Mouse (Mus musculus): ENCODE measurements at regions not wholly inside any gene's neighbourhood (a gene's known extent, or its start where the extent isn't known, plus 50 kb on each side); places are given as distances from the start of the nearest gene placed in this dataset.
"Not testable (repeated sequence)": the region's sequence is repeated elsewhere in the genome, so short reads cannot be mapped to it uniquely, and the experiment has no call there.

DNA sequence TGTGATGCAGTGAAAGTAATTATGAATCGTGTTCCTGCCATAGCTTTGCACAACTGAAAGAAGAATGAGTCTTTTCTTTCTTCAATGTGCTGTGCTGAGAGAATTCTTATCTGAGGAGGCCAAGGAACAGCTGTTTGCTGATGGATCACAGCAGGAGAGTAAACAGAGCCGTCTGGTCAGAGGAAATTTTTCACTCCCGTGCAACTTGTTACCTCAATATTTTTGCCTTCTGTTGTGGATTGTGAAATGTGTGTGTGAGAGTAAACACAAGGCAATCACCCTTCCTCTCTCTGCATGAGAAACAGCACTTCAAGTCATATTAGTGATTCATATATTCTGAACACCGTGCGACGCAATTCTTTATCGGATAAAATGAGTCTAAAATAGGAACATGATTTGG lies 171.9 kb downstream of the Epm2a start:
- ATAC-seq (replicated peaks; ENCODE audit: low FRiP score, poor library complexity, severe bottlenecking) = no peak

DNA sequence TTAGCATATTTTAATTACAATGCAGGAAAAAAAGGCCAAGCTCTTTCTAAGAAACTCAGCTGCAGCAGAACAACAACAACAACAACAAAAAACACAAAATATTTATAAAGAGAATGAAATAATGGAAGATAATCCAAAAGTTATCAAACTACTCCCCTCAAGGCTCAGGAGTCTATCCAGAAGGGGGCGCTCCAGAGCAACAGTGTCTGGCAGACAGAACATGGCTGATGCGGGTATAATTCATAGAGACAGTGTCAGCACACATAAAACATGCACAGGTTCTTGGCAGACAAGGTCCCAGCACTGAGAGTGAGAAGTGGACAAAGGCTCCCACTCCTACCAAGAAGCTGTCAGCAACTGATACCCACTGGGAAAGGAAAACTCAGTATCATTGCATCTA lies 173.9 kb downstream of the Epm2a start:
- ATAC-seq (replicated peaks; ENCODE audit: low FRiP score, poor library complexity, severe bottlenecking) = no peak

DNA sequence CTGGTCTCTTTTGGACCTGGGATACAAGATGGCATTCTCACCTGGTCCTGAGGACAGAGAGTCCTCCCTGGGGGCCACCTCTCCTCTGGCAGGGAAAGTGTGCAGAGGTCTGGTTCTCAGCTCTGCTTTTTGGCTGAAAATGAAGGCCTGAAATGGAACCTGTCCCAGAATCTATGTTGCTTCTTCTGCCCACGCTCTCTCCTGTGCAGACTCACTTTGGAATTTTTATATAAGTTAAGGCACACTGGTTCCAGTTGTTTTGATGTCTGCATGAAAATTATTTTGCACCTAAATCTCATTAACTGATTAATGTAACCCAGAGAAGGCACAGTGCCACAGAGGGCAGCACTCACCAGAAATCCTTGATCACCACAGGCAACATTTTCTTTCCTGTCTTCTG lies 188.1 kb downstream of the Epm2a start:
- no peak for ATAC-seq (replicated peaks; ENCODE audit: low FRiP score, poor library complexity, severe bottlenecking)

DNA sequence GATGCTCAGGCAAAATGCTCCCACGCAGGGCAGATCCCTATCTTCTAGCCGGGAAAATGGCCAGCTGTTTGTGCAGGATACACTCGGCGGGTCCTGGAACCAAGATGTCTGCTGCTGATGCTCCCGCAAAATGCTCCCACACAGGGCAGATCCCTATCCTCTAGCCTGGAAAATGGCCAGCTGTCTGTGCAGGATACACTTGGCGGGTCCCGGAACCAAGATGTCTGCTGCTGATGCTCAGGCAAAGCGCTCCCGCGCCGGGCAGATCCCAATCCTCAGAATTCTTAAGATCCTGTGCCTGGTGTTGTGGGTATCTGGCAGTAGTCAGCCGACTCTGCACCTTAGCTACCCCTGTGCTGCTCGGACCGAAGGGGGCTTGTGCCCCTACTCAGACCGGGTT lies 212.2 kb downstream of the Epm2a start:
- ATAC-seq (replicated peaks; ENCODE audit: low FRiP score, poor library complexity, severe bottlenecking) = not testable (repeated sequence)

DNA sequence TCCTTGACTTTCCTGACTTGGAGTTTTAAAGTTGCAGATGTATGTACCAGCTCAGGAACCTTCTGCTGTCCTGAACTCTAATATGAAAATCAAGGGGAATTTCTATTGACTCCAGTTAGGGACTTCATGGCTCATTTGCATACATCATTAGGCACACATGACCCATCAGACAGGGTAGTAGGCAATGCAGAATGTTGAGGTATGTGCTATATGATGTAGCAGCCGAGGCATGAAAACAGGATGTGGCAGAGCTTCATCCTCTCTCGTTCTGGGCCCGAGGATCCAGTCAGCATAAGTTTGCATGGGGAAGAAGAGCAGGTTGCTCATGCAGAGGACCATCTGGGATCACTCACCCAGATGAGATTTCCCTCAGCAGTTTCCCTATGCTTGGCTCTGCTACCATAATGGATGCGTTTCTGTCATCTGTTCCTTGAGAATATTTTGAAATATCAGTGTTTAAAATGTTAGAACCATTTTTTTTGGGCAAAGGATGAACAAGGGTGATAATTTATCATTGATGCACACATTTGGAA lies 227.4 kb downstream of the Epm2a start:
- no peak for ATAC-seq (replicated peaks; ENCODE audit: low FRiP score, poor library complexity, severe bottlenecking)

DNA sequence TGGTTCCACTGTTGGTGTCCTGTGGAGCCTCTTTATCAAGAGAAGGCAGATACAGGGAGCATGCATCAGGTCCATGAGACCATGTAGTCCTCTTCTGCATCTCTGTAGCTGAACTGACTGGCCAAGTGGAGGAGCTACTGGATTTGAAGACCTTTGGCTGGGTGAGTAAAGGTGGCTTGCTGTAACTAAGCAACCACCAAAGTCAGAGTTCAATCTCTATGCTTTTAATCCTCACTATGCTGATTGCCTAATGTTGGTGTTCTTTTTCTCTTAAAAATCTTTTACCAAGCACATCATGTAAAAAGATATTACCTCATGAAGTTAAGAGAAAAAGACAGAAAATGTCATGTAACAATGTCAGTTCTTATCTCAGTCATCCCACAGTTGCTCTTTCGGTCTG lies 265.2 kb downstream of the Epm2a start:
- no peak for ATAC-seq (replicated peaks; ENCODE audit: low FRiP score, poor library complexity, severe bottlenecking)

DNA sequence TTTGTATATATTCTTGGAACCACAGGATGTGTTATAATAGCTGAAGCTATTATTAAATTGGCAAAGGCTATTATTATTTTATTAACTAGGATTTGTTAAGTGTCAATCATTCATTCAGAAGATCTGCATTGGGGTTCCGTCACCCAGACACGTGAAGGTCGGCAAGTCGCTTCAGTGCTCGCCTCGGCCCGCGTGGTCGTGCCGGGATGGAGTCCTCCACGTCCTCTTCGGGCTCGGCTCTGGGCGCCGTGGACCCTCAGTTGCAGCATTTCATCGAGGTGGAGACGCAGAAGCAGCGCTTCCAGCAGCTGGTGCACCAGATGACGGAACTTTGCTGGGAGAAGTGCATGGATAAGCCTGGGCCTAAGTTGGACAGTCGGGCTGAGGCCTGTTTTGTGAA lies 265.9 kb downstream of the Epm2a start:
- ATAC-seq (replicated peaks; ENCODE audit: low FRiP score, poor library complexity, severe bottlenecking) = peak; percentile 54; the same call in 1 of the 2 replicates

DNA sequence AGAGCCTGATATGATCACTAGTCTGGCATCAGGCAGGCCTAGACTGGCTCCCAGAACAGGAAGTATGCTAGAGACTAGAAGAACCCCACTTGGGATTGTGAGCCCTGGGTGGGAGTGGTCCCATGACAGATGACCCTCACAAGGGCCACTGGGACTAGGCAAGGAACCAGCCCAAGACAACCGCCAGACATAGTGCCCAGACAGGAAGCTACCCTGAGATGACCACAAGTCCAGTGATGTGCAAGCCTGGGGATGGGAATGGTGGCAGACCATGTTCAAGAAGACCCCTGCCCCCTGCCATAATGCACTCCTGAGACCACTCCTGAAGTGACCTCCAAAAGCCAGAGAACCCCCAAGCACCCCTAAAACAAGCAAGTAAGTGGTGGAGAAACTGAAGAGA lies 304.9 kb downstream of the Epm2a start:
- ATAC-seq (replicated peaks; ENCODE audit: low FRiP score, poor library complexity, severe bottlenecking) = no peak

DNA sequence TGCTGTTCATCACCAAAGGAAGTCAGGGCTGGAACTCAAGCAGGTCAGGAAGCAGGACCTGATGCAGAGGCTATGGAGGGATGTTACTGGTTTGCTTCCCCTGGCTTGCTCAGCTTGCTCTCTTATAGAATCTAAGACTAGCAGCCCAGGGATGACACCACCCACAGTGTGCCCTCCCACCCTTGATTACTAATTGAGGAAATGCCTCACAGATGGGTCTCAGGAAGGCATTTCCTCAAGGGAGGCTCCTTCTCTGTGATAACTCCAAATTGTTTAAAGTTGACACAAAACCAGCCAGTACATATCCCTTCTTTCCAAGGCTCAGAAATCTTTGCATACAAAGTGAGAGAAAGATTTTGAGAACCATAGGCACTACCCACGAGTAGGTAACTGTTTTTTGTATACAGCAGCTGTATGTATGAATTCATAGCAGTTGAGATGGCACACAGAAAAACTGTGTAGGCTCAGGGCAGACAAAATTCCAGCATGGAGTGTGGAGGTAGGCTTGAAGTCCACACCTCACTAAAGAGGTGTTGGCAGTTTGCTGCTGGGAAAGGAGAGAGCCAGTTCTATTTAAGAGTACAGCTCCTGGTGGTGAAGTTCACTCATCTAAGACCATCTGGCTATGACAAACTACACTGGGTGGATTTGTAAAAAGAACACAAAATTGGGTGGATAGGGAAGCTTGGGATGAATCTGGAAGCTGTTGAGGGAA lies 317.0 kb downstream of the Epm2a start:
- no peak for ATAC-seq (replicated peaks; ENCODE audit: low FRiP score, poor library complexity, severe bottlenecking)

DNA sequence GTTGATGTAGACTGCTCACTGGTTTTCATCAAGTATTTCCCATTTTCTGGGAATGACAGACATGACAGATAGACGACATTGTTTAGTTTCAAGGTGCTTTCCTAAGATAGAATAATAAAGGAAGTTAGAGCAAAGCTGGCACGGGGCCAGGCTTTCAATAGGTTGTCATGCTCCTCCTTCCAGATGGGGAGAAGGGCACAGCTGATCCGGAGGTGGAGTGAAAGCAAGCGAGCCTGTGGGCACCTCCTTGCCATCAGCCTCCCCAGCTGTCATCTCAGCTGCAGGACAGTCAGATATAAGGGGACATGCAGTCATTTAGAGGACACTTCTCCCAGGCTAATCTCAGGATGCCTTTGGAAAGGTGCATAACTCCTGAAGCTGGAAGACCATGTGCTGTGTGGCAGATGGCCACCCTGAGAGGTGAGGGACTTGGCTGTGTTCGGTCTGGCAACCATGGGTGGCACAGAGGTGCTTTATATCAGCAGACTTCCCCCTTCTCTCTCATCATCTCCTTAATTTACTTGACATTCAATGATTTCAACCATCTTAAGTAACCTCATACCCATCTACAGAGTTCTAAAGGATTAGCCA lies 318.6 kb downstream of the Epm2a start:
- ATAC-seq (replicated peaks; ENCODE audit: low FRiP score, poor library complexity, severe bottlenecking) = no peak

DNA sequence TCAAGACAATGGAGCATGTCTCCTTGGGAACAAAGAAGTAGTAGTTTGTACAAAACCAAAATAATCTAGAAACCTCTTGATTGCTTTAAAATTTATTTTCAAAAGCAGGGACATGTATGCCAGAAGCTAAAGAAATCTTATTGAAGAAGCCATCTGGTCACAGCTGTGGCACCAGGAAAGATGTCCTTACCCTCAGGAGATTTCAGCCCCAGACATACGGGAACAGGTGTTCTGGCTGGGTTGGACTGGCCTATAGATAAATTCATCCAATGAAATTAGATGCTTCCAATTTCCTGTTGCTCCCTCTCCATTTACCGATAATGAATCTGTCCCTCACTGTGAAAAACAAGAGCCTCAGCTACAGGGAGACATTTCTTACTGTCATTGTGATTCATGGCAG lies 366.5 kb downstream of the Epm2a start:
- ATAC-seq (replicated peaks; ENCODE audit: low FRiP score, poor library complexity, severe bottlenecking) = no peak

DNA sequence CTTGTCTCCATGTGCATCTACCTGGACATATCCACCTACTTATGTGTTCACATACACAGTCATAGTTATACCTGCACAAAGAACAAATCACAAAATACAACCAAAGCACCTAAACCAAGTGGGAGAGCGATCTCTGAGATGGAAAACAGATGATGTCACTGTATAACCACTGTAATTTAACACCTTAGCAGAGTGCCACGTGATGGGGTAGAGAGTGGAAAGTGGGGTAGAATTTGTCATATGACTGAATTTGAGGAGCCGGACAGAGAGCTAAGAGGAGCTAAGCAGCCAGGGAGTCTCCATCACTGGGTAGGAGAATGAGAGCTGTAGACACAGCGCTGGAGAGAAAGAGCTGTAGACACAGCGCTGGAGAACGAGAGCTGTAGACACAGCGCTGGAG lies 381.6 kb downstream of the Epm2a start:
- ATAC-seq (replicated peaks; ENCODE audit: low FRiP score, poor library complexity, severe bottlenecking) = no peak

DNA sequence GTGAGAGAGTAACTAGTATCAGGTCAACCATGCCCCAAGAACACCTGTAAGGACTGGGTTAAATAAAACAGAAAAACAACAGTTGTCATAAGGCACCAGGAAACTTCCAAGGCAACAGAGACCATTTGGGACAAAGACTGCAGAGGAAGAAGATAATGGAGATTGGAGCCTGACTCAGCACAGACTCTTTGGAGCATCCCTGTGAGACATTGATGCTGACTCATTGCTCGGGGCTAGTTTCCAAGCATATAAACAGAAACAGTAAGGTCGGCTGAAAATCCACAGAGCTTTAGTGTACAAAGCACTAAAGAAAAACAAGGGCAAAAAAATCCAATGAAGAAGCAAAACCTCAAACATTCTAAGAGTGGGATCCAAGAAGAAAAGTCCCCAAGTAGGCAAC lies 386.3 kb downstream of the Epm2a start:
- ATAC-seq (replicated peaks; ENCODE audit: low FRiP score, poor library complexity, severe bottlenecking) = no peak

DNA sequence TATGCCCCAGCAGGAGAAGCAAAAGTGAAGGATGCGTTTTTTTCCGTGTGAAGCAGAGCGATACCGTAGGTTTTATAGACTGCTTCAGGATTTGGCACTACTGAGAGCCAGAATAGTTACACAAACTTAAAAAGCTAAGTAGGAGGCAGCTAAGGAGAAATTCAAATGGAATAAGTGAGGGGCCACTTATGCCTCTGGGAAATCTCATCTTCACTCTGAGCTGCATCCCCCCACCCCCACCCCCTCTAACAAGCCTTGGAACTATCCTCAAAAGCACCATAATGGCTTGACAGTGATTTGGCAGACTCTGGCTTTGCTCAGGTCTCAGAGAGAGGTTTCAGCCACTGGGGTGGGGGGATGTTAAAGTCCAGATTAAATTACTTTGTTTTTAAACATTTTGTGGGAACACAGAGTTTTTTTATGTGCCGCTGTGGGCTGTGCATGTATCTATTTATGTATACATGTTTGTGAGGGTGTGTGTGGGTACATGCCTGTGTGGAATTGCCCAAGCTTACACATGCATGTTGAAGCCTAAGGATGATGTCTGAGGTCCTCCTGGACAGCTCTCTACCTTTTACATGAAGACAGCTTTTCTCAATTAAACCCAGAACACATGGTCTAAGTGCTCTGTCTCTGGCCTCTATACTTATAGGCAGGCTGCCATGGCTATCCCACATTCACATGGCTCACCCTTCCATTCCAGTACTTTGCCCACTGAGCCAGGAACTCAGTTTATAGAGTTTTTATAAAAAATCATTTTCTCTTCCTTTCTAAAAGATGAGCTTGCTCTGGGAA lies 396.6 kb downstream of the Epm2a start:
- no peak for ATAC-seq (replicated peaks; ENCODE audit: low FRiP score, poor library complexity, severe bottlenecking)

DNA sequence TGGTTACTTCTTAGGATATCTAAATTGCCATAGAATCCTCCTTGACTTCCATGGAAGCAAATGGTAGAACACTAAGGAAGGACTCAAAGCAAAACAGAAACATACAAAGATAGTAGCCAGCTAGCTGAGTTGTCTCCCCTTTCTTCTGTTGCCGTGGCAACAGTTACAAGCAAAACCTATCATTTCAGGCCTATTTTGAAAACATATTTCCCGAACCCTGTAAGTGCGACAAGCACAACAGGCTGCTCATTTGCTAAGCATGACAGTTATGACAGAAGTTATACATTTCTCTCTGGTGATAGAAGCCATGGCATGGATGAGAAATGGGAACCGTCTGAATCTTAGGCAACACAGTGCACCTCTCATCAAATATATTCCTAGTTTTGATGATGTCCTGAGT lies 402.4 kb downstream of the Epm2a start:
- ATAC-seq (replicated peaks; ENCODE audit: low FRiP score, poor library complexity, severe bottlenecking) = no peak

DNA sequence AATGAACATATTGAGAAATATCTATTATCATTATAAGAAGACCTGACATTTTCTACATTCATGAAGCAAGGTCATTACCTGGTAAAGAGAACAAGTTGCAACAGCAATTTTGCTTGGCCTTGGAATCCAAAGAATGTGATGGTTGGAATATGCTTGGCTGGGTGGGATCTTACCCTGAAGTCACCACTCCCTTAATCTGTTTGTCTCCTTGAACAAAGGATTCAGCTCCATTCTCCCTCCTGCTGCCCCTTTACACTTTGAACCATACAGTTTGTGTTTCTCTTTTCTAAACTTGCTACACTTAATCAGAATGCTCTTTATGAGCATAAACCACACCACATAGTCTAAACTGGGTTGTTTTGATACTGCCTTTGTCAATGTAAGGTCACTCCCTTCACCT lies 403.8 kb downstream of the Epm2a start:
- ATAC-seq (replicated peaks; ENCODE audit: low FRiP score, poor library complexity, severe bottlenecking) = no peak

DNA sequence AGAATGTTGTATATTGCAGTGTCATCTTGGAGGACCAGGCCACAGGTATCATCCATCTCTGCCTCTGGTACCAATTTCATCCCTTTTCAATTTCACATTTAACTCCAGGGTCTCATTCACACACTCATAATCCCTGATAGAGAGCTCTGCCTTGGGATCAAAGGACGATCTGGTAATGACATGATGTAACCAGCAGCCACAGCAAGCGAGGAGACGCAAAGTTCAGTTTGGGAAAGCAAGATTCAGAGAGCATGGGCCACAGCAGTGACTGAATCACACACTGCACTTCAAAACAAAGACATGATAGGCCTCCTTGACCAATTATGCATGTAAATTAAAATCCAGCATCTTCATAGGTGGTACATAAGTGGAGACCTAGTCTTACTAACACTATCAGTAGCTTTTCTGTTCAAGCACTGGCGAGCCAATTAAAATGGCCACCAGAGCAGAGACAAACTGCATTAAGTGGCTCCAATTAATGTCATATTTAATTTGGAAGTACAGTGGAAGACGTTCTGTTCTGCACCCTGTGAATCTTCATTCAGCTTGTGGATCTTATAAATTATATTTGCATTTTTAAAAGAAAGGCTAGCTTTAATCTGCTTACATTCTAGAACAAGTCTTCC lies 412.0 kb downstream of the Epm2a start:
- no peak for ATAC-seq (replicated peaks; ENCODE audit: low FRiP score, poor library complexity, severe bottlenecking)

DNA sequence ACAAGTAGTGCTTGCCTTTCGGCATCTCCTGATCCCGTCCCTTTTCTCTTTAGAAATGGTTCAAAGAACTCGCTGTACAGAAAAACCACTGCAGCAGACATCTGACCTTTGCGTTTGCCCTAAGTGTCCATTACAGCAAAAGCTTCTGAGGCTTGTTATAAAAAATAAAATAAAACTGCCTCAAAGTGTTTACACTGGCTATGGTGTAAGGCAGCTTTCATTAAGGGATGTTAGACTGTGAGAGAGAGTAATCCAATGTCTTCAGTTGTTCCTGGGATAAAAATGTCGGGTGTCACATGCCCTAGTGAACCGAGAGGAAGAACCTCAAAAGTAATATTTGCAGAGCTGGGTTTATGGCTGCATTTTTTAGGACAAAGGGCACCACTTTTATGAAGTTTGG lies 434.7 kb downstream of the Epm2a start:
- ATAC-seq (replicated peaks; ENCODE audit: low FRiP score, poor library complexity, severe bottlenecking) = no peak

DNA sequence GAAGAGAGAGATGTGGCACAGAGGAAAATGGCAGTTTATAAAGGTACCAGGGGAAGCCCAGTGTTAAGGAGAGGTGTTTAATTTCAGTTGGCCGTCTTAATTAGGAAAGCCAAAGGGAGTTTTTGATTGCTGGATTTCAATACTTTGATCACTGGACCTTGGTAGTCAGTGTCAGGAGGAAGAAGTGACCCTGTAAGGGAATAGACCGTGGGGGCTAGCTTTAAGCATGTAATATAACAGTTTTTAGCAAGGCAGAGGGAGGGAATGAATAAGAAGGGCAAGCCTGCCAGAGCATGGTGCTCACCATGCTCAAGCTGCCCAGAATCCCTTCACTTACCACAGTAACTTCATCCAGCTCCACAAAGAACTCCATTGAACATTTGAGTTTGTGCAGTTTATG lies 437.1 kb downstream of the Epm2a start:
- no peak for ATAC-seq (replicated peaks; ENCODE audit: low FRiP score, poor library complexity, severe bottlenecking)

DNA sequence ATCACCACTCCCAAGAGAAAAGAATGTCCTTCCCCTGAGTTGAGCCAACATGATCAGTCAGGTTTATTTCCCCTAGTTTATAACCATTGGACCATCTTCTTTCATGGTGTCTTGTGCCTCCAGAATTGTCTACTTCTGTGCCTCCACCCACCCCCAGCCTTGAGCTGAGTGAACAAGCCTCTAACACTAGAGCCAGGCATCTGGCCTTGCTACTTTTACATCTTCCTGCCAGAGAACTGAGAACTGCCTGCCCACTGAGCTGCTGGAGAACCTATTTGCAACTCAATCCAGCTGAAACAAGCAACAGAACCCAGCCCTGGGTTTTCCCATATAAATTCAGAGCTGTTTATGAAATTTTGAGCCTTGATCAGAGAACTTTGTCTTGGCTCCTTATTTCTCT lies 444.0 kb downstream of the Epm2a start:
- ATAC-seq (replicated peaks; ENCODE audit: low FRiP score, poor library complexity, severe bottlenecking) = no peak

DNA sequence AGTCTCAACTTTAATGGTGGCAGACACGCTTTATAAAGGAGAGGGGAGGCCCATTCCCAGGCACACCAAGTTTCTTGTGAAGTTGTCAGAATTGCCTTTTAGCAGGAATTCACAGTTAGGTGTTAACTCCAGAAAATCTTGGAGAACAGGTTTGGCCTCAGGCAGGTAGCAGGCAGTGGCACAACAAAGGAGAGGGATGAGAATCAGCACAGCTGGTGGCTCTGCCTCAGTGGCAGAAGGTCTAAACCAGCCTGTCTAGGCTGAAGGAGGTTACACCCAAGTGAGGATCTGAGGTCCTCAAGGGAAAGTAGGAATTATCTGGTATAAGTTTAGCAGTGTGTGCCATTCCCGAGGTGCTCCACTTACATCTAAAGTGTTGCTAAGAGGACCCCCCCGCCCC lies 456.3 kb downstream of the Epm2a start:
- no peak for ATAC-seq (replicated peaks; ENCODE audit: low FRiP score, poor library complexity, severe bottlenecking)
